Mouse (Mus musculus): ENCODE data around the gene Atp6v1g3.
A peak's percentile ranks its signal among the peaks of the same experiment; 100 is the strongest.

Atp6v1g3 gene

GRCm38 (mm10) chr1:138273438-138273837, at the start of gene Atp6v1g3:
Gene Atp6v1g3, plus strand, starts transcription at chr1:138273738.
- DNase-seq (ENCODE audit: low spot score), result no peak

GRCm38 (mm10) chr1:138233051-138233450, 40.5 kb upstream of the Atp6v1g3 start:
- no peak for DNase-seq (ENCODE audit: low spot score)

- DNase-seq (ENCODE audit: low spot score), result no peak
These were observed 36.3 kb upstream of the Atp6v1g3 start for GRCm38 (mm10) chr1:138237252-138237651.

- DNase-seq (ENCODE audit: low spot score), result peak; percentile 18
These were observed 29.6 kb upstream of the Atp6v1g3 start for GRCm38 (mm10) chr1:138243947-138244346.

DNA sequence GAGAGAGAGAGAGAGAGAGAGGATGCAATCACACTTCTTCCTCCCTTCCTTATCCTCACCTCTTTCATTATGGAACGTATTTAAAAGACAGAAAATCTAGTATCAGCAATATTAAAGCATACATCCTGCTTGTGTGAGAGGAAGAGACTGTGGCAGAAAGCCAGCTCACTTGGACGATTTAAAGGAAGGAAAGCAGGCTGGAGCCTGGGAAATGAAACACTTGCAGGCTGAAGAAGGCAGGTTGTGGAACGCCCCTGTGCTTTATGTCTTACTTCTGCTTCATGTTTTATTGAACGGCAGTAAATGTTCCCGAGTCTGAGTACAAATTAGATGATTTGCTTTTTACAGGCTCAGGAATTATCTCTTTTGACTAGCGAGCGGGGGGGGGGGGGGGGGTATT, 29.1 kb upstream of the Atp6v1g3 start:
- DNase-seq (ENCODE audit: low spot score), result no peak

GRCm38 (mm10) chr1:138245103-138245502, 28.4 kb upstream of the Atp6v1g3 start:
- DNase-seq (ENCODE audit: low spot score), result no peak

DNA sequence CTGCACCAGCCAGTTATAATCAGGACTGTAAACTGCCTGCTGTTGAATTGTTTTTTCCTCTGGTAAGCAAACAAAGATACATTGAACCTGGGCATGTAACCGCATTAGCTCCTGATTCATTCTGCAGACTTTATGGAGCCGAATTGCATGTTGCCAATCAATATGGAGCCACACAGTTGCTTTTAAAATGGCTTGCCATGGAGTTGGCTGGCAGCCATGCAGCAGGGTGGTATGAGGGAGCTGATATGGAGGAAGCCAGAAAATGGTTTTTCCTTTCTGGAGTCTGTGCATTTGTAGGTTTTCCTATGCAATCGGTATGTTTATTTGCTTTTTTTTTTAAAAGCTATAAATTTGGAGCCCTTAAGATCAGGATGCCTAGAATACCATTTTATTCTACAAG, 28.0 kb upstream of the Atp6v1g3 start:
- DNase-seq (ENCODE audit: low spot score), result no peak

DNA sequence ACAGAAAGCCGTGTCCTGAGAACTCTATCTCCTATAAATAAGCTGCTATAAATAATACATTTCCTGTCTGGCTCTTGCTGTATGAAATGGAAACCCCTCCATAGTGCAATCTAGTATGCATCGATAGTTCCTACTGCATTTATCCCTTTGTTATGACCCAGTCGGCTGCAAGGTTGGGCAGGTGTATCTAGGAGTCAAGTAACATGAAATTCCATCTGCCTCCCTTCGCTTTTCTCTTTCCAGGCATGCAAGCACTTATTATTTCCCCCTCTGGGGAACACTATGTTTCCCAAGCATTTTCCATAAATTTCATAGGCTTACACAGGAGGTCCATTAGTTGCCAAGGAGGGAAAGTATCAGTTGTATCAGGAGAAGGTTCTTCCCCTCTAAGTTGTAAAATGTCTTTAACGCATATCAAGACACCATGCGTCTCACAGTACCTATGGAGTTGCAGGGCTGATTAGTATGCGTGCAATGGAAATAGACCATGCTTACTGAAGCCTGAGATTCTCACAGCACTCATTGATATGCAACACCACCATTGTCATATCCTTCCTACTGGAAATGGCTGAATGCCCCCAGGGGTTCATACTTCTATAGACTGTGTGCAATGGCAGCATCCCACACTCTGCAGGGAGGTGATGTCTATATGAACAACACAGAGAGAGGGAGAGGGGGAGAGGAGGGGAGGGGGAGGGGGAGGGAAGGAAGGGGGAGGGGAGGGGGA, 26.9 kb upstream of the Atp6v1g3 start:
- no peak for DNase-seq (ENCODE audit: low spot score)

DNA sequence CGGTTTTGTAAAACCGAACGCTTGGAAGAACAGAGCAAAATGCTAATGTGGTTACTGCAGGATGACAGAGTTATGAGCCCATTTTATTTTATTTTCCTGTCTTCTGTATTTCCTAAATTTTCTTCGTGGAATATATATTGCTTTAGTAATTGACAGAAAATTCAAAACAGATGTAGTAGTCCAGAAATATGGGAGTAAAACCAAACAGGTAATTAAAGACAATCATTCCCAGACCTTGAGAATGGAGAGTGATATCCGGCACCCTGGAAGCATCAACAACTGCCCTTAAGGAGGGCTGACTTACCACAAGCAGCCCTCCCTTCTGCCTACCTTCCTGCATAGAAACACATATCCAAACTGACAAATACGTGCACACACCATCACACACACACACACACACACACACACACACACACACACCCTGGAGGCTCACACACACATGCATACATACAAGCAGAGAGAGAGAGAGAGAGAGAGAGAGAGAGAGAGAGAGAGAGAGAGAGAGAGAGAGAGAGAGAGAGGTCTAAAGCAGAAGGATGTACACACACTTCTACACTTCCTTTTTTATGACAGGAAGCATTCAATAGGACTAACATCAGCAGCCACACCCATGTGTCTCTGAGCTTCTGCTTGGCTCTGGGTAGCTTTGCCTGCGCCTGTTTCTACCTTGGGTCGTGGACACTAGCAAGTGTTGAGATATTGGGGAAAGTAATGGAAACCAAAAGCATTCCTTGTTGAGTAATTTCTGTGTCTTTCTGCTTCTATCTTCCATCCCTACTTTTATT, 25.6 kb upstream of the Atp6v1g3 start:
- DNase-seq (ENCODE audit: low spot score), result no peak

GRCm38 (mm10) chr1:138248770-138249169, 24.8 kb upstream of the Atp6v1g3 start:
- no peak for DNase-seq (ENCODE audit: low spot score)

DNA sequence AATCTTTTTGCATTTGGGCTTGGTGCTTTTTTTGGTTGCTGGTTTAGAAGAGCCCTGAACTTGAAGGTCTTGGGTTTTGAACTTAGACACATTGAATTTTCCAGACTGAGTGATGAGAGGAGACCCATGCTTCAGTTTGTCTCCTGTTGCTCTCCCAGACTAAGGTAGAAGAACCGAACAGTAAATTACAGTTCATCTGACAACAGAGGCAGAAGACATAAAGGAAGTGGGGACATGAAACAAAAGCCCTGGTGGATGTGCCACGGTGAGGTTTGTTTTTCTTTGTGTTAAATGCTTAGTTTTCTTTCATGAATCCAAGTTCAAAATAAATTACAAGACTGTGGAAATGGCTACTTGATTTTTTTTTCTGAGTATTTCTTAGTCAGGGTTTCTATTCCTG, 22.6 kb upstream of the Atp6v1g3 start:
- DNase-seq (ENCODE audit: low spot score), result no peak

DNA sequence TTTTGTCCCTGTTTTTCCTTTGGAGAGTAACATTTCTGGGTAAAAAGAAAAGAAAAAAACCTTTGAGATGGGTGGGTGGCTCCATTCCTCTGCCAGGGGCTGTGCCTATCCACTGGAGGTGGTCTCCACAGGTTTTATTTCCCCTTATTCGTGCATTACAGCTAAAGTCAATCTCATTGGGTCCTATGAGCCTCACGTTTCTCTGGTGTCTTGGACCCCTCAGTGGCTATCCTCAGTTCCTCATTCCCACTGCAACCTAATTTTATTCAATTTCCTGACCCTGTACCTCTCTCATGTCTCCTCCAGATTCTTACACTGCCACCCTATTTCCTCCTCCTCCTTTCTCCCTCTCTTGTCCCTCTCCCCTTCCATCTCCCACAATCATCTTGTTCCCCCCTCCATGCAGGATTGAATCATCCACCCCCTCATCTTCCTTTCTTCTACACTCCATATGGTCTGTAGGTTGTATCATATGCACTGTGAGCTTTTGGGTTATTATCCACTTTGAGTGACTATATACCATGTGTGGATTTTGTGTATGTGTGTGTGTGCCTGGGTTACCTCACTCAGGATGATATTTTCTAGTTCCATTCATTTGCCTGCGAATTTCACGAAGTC, 17.3 kb upstream of the Atp6v1g3 start:
- no peak for DNase-seq (ENCODE audit: low spot score)

DNA sequence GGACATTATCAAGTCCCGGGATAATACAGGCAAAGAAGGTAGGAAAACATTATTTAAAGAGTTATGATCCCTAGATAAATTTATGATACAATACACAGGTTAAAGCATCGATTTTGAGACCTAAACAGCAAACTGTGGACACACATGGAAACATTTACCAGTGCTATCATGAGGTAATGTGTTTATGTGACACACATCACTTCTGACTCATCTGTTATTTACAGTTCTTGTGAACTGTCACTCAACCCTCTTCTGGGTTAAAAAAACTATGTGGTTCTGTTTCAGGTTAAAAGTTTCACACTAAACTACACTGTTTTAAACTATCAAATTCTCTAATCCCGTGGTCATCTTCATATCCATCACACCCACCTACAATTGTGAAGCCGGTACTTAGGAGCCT, 14.8 kb upstream of the Atp6v1g3 start:
- DNase-seq (ENCODE audit: low spot score), result no peak

- DNase-seq (ENCODE audit: low spot score), result no peak
These were observed 12.0 kb upstream of the Atp6v1g3 start for GRCm38 (mm10) chr1:138261520-138261919.

- DNase-seq (ENCODE audit: low spot score), result no peak
These were observed 11.1 kb upstream of the Atp6v1g3 start for GRCm38 (mm10) chr1:138262408-138262807.

DNA sequence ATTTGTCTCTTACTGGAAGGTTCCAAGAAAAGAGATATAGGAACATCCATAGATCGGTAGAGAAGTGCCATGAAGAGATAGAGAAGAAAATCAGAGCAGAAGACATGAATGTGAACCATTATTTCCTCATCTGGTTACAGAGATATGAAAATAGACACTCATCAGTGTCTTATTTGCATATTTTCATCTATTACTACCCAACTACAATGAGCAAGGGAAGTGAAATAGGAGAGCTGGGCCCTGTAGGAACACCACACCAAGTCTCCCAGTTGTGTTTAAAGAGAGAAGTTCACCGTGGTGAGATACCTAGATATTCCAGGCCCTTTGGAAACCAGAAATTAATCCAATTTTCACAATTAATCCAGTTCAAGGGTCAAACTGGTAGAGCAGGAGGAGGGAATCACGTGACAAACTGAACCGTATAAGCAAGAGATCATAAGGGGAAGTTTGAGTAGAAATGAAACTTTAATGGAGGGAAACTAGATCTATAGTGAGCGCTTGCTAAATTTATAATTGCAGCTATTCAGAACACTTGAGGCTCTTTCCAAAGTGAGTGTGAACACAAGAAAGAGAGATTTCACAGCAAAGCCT, 6.0 kb upstream of the Atp6v1g3 start:
- no peak for DNase-seq (ENCODE audit: low spot score)

DNA sequence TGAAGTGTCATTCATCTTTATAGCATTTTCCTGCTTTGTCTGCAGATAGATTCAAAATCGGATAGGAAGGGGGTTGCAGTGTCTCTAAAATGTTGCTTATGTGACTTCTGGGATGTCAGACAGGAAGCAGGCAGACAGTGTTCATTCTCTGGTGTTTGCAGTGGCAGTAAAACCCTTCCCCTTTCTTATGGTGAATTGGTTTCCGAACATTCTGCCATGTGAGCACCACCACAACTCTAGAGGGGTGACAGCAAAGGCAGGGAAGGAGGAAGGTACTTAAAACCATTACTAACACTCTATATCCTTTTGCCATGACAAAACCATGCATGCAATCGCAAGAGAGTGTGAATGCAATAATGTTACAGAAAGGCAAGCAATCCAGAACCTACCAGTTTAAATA, 1.4 kb downstream of the Atp6v1g3 start:
- no peak for DNase-seq (ENCODE audit: low spot score)

GRCm38 (mm10) chr1:138275859-138276258, 2.3 kb downstream of the Atp6v1g3 start:
- peak; percentile 21 for DNase-seq (ENCODE audit: low spot score)

- DNase-seq (ENCODE audit: low spot score), result no peak
These were observed 7.6 kb downstream of the Atp6v1g3 start for GRCm38 (mm10) chr1:138281139-138281538.

DNA sequence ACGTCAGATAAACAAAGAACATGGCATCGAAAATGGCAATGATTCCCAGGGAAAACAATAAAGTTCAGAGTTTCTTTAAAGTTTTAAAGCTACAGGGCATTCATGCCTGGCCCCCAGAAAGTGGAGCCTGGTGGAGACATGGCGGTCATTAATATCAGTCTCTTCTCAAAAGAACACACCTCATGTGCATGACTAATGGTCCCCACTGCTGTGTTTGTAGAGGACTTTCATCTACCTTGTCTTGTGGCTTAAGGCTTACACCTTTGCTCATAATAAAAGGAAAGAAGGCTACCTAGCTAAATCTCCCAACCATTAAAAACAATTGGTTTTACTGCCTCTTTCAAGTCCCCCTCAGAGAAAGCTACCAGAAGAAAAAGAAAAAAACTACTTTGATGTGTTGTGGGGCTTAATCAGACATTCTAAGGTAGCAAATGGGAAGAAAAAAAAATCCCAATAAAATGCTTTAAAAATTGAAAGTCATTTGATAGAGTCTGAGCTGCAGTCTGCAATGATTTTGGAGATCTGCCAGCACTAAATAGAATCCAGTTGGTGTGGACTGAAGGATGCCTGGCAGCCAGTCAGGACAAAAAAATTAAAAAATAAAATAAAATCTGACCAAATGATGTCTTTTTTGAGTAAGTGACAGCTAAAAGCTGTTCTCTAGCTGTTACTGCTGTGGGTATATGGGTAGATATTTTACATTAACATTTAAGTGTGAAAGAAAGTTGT, 9.0 kb downstream of the Atp6v1g3 start:
- peak; percentile 45 for DNase-seq (ENCODE audit: low spot score)

DNA sequence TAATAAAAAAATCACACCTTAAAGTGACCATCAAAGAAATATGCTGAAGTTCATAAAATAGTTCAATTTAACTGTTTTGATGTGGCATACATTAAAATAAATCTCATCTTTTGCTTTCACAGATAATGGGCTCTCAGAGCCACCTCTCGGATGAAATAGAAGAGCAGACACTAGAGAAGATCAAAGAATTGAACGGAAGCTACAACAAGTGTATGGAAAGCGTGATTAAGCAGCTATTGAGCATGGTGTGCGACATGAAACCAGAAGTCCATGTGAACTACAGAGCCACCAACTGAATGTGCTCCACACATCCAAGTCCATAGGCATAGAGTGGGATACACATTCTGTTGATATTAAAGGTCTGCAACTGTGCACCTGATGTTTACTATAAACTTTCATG, 14.1 kb downstream of the Atp6v1g3 start:
- no peak for DNase-seq (ENCODE audit: low spot score)

GRCm38 (mm10) chr1:138288721-138289120, 15.2 kb downstream of the Atp6v1g3 start:
- peak; percentile 76 for DNase-seq (ENCODE audit: low spot score)

All from adipocyte (in vitro differentiated cells).